Mouse (Mus musculus) central nervous system, embryonic 18 days (tissue): ENCODE results near the gene Gja10. TPM values are rescaled to one million over a fixed set of nuclear protein-coding genes. Genes with fewer than 3 reads are reported as not detected.

ENCODE experiments used
- polyA plus RNA-seq: library from polyadenylated mRNA; depleted of rRNA; stranded (reverse); fragments of >200 nt; gene quantifications from 2 replicates; pipeline ENCODE4 v1.2.3, GENCODE M21; 2012; rRNA removed

Gja10 gene
- polyA plus RNA-seq = 0.03 TPM in 1 of 2 replicates, not detected in the other

DNA sequence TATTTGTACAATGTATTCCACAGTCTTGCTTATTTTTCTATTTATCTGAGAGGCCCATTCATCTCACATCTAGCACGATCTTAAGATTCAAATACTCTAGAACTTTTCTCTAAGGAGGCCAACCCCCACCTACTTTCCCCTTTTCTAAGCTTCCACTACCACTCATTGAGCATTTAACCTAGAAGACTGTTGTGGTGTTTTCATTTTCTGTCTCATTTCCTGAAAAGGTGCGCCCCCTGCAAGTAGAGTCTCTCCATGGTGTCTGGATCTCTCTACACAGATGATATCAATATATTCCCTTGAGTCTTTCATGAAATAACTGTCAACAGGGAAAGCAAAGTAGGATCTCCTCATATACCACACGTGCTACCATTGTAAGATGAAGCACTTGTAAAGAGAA lies at the start of gene Gja10:
TSS of gene Gja10 (minus strand) at position 101 of the 400 bp plus-strand sequence.

GRCm38 (mm10) chr4:32615034-32615881 lies 12.7 kb upstream of the Gja10 start, which contains the start of gene Casp8ap2:
Gene Casp8ap2 (plus strand): TSS chr4:32615451.

Other genes with a start within 250 kb of the Gja10 start
- gene Casp8ap2, start 12.7 kb upstream of the Gja10 start, polyA plus RNA-seq = 7.6 and 8.4 TPM in 2 replicates
- 49.8 and 56.6 TPM in 2 replicates for gene Mdn1, start 54.4 kb upstream of the Gja10 start, polyA plus RNA-seq
- 86.1 and 92.4 TPM in 2 replicates for gene Lyrm2, start 197.5 kb upstream of the Gja10 start, polyA plus RNA-seq